Mouse (Mus musculus): ENCODE results near the gene Itga10. TPM values are rescaled to one million over a fixed set of nuclear protein-coding genes. Genes with fewer than 3 reads are reported as not detected.
"Not testable (repeated sequence)": the region's sequence is repeated elsewhere in the genome, so short reads cannot be mapped to it uniquely, and the experiment has no call there.

The Itga10 gene
- total RNA-seq (2017) = 1.4 TPM in 1 of 2 replicates, not detected in the other

GRCm38 (mm10) chr3:96645018-96645649 lies at the start of gene Itga10:
Itga10 (plus strand) TSS chr3:96645584.
- no peak for ATAC-seq (replicated peaks in 1 of 2; ENCODE audit: insufficient read depth in 1 of 2, low FRiP score in 2 of 2, low TSS enrichment in 1 of 2, low read depth in 1 of 2, poor library complexity in 2 of 2, severe bottlenecking in 2 of 2)

- ATAC-seq (replicated peaks in 1 of 2; ENCODE audit: insufficient read depth in 1 of 2, low FRiP score in 2 of 2, low TSS enrichment in 1 of 2, low read depth in 1 of 2, poor library complexity in 2 of 2, severe bottlenecking in 2 of 2) = no peak
Observed at GRCm38 (mm10) chr3:96595661-96596060, 49.7 kb upstream of the Itga10 start.

- ATAC-seq (replicated peaks in 1 of 2; ENCODE audit: insufficient read depth in 1 of 2, low FRiP score in 2 of 2, low TSS enrichment in 1 of 2, low read depth in 1 of 2, poor library complexity in 2 of 2, severe bottlenecking in 2 of 2) = no peak
Observed at GRCm38 (mm10) chr3:96596228-96596707, 49.1 kb upstream of the Itga10 start, which contains the start of gene Ankrd34a. Ankrd34a (plus strand) TSS chr3:96596636.

GRCm38 (mm10) chr3:96596855-96597254 lies 48.5 kb upstream of the Itga10 start:
- no peak for ATAC-seq (replicated peaks in 1 of 2; ENCODE audit: insufficient read depth in 1 of 2, low FRiP score in 2 of 2, low TSS enrichment in 1 of 2, low read depth in 1 of 2, poor library complexity in 2 of 2, severe bottlenecking in 2 of 2)

- no peak for ATAC-seq (replicated peaks in 1 of 2; ENCODE audit: insufficient read depth in 1 of 2, low FRiP score in 2 of 2, low TSS enrichment in 1 of 2, low read depth in 1 of 2, poor library complexity in 2 of 2, severe bottlenecking in 2 of 2)
Observed at GRCm38 (mm10) chr3:96597435-96597891, 47.9 kb upstream of the Itga10 start.

GRCm38 (mm10) chr3:96598156-96599068 lies 47.0 kb upstream of the Itga10 start:
- ATAC-seq (replicated peaks in 1 of 2; ENCODE audit: insufficient read depth in 1 of 2, low FRiP score in 2 of 2, low TSS enrichment in 1 of 2, low read depth in 1 of 2, poor library complexity in 2 of 2, severe bottlenecking in 2 of 2) = no peak

GRCm38 (mm10) chr3:96599069-96599393 lies 46.4 kb upstream of the Itga10 start:
- ATAC-seq (replicated peaks in 1 of 2; ENCODE audit: insufficient read depth in 1 of 2, low FRiP score in 2 of 2, low TSS enrichment in 1 of 2, low read depth in 1 of 2, poor library complexity in 2 of 2, severe bottlenecking in 2 of 2) = no peak

- no peak for ATAC-seq (replicated peaks in 1 of 2; ENCODE audit: insufficient read depth in 1 of 2, low FRiP score in 2 of 2, low TSS enrichment in 1 of 2, low read depth in 1 of 2, poor library complexity in 2 of 2, severe bottlenecking in 2 of 2)
Observed at GRCm38 (mm10) chr3:96599411-96599810, 46.0 kb upstream of the Itga10 start.

GRCm38 (mm10) chr3:96600639-96601250 lies 44.6 kb upstream of the Itga10 start, which contains the start of gene Lix1l:
Lix1l (plus strand) TSS chr3:96601149.
- peak; percentile 94 to 96 for ATAC-seq (replicated peaks in 1 of 2; ENCODE audit: insufficient read depth in 1 of 2, low FRiP score in 2 of 2, low TSS enrichment in 1 of 2, low read depth in 1 of 2, poor library complexity in 2 of 2, severe bottlenecking in 2 of 2)

GRCm38 (mm10) chr3:96601251-96601787 lies 44.1 kb upstream of the Itga10 start:
- ATAC-seq (replicated peaks in 1 of 2; ENCODE audit: insufficient read depth in 1 of 2, low FRiP score in 2 of 2, low TSS enrichment in 1 of 2, low read depth in 1 of 2, poor library complexity in 2 of 2, severe bottlenecking in 2 of 2) = no peak

GRCm38 (mm10) chr3:96601941-96602703 lies 43.3 kb upstream of the Itga10 start:
- no peak for ATAC-seq (replicated peaks in 1 of 2; ENCODE audit: insufficient read depth in 1 of 2, low FRiP score in 2 of 2, low TSS enrichment in 1 of 2, low read depth in 1 of 2, poor library complexity in 2 of 2, severe bottlenecking in 2 of 2)

GRCm38 (mm10) chr3:96602704-96603084 lies 42.7 kb upstream of the Itga10 start:
- no peak for ATAC-seq (replicated peaks in 1 of 2; ENCODE audit: insufficient read depth in 1 of 2, low FRiP score in 2 of 2, low TSS enrichment in 1 of 2, low read depth in 1 of 2, poor library complexity in 2 of 2, severe bottlenecking in 2 of 2)

- no peak for ATAC-seq (replicated peaks in 1 of 2; ENCODE audit: insufficient read depth in 1 of 2, low FRiP score in 2 of 2, low TSS enrichment in 1 of 2, low read depth in 1 of 2, poor library complexity in 2 of 2, severe bottlenecking in 2 of 2)
Observed at GRCm38 (mm10) chr3:96603311-96603710, 42.1 kb upstream of the Itga10 start.

GRCm38 (mm10) chr3:96606007-96606406 lies 39.4 kb upstream of the Itga10 start:
- ATAC-seq (replicated peaks in 1 of 2; ENCODE audit: insufficient read depth in 1 of 2, low FRiP score in 2 of 2, low TSS enrichment in 1 of 2, low read depth in 1 of 2, poor library complexity in 2 of 2, severe bottlenecking in 2 of 2) = not testable (repeated sequence)

- no peak for ATAC-seq (replicated peaks in 1 of 2; ENCODE audit: insufficient read depth in 1 of 2, low FRiP score in 2 of 2, low TSS enrichment in 1 of 2, low read depth in 1 of 2, poor library complexity in 2 of 2, severe bottlenecking in 2 of 2)
Observed at GRCm38 (mm10) chr3:96606618-96607017, 38.8 kb upstream of the Itga10 start.

GRCm38 (mm10) chr3:96617941-96618340 lies 27.4 kb upstream of the Itga10 start:
- ATAC-seq (replicated peaks in 1 of 2; ENCODE audit: insufficient read depth in 1 of 2, low FRiP score in 2 of 2, low TSS enrichment in 1 of 2, low read depth in 1 of 2, poor library complexity in 2 of 2, severe bottlenecking in 2 of 2) = no peak

GRCm38 (mm10) chr3:96623201-96623600 lies 22.2 kb upstream of the Itga10 start:
- ATAC-seq (replicated peaks in 1 of 2; ENCODE audit: insufficient read depth in 1 of 2, low FRiP score in 2 of 2, low TSS enrichment in 1 of 2, low read depth in 1 of 2, poor library complexity in 2 of 2, severe bottlenecking in 2 of 2) = no peak

Data from hematopoietic stem cell, adult 5-6 weeks (primary cell).